Mouse (Mus musculus) MEL (cell line): ENCODE results near the gene Zfp524.

Source experiments
- POLR2A ChIP-seq, 2 experiments: IDR thresholded peaks; 2 replicates each; pipeline ENCODE4 v1.6.1; 2011 to 2012; ENCODE audit warnings: low read length in 2 of 2, mild to moderate bottlenecking in 2 of 2, control low read depth in 1 of 2, improper control_type of control experiment in 1 of 2, low read depth in 1 of 2, moderate library complexity in 1 of 2; ENCODE audit not compliant: control insufficient read depth in 1 of 2, insufficient read depth in 1 of 2, poor library complexity in 1 of 2
- RAD21 ChIP-seq: IDR thresholded peaks from 2 replicates; pipeline ENCODE4 v1.6.1; 2011; ENCODE audit warnings: mild to moderate bottlenecking, low read depth, low read length, improper control_type of control experiment
- ZC3H11A ChIP-seq: IDR thresholded peaks from 2 replicates; pipeline ENCODE4 v1.6.1; 2012; ENCODE audit warnings: low read depth, mild to moderate bottlenecking, inconsistent platforms, low read length, improper control_type of control experiment

DNA sequence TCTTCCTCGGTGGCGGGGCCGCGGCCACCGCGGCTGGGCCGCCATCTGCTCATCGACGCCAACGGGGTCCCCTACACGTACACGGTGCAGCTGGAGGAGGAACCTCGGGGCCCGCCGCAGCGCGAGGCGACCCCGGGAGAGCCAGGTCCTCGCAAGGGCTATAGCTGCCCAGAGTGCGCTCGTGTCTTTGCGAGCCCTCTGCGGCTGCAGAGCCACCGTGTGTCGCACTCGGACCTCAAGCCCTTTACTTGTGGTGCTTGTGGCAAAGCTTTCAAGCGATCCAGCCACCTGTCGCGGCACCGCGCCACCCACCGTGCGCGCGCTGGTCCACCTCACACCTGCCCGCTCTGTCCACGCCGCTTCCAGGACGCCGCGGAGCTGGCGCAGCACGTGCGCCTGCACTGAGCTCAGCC is 38.7 kb downstream of the Zfp524 start:
- TF ChIP-seq POLR2A (IDR thresholded peaks at IDR 0.05; ENCODE audit: control insufficient read depth in 1 of 2, insufficient read depth in 1 of 2, low read depth in 1 of 2, low read length in 2 of 2, poor library complexity in 1 of 2): no peak
- TF ChIP-seq ZC3H11A: no peak
- no peak for TF ChIP-seq RAD21
